Mouse (Mus musculus) MEL (cell line): ENCODE results near the gene Exosc1.
"Not testable (repeated sequence)": the region's sequence is repeated elsewhere in the genome, so short reads cannot be mapped to it uniquely, and the experiment has no call there.

Experiments used
- BHLHE40 ChIP-seq: IDR thresholded peaks from 2 replicates; pipeline ENCODE4 v1.6.1; 2012; ENCODE audit warnings: low read depth, mild to moderate bottlenecking, inconsistent platforms, low read length, improper control_type of control experiment, borderline replicate concordance
- CTCF ChIP-seq, 3 experiments: IDR thresholded peaks in 2 of 3; conservative IDR thresholded peaks in 1 of 3; 2 replicates each; pipeline ENCODE4 v1.5.1; 2011 to 2012; ENCODE audit warnings: low read length in 3 of 3, low read depth in 2 of 3, mild to moderate bottlenecking in 2 of 3, improper control_type of control experiment in 1 of 3, inconsistent platforms in 1 of 3, mixed read lengths in 1 of 3, moderate library complexity in 1 of 3; ENCODE audit not compliant: control insufficient read depth in 1 of 3, insufficient read depth in 1 of 3, poor library complexity in 1 of 3, severe bottlenecking in 1 of 3
- EP300 ChIP-seq, 2 experiments: IDR thresholded peaks; 2 replicates each; pipeline ENCODE4 v1.6.1; 2011; ENCODE audit warnings: improper control_type of control experiment in 2 of 2, low read length in 2 of 2, low read depth in 1 of 2, mild to moderate bottlenecking in 1 of 2
- KAT2A ChIP-seq: conservative IDR thresholded peaks from 2 replicates; pipeline ENCODE4 v1.6.1; 2012; ENCODE audit warnings: low read depth, low read length, improper control_type of control experiment, inconsistent platforms
- MEF2A ChIP-seq: IDR thresholded peaks from 2 replicates; pipeline ENCODE4 v1.6.1; 2014; ENCODE audit warnings: low read depth, mild to moderate bottlenecking, inconsistent platforms, low read length, improper control_type of control experiment; ENCODE audit not compliant: poor library complexity, insufficient replicate concordance, severe bottlenecking; ENCODE audit errors: extremely low read depth
- MXI1 ChIP-seq: IDR thresholded peaks from 2 replicates; pipeline ENCODE4 v1.6.1; 2011; ENCODE audit warnings: mild to moderate bottlenecking, low read depth, low read length, improper control_type of control experiment
- POLR2A ChIP-seq, 2 experiments: IDR thresholded peaks; 2 replicates each; pipeline ENCODE4 v1.6.1; 2011 to 2012; ENCODE audit warnings: low read length in 2 of 2, mild to moderate bottlenecking in 2 of 2, control low read depth in 1 of 2, improper control_type of control experiment in 1 of 2, low read depth in 1 of 2, moderate library complexity in 1 of 2; ENCODE audit not compliant: control insufficient read depth in 1 of 2, insufficient read depth in 1 of 2, poor library complexity in 1 of 2
- POLR2AphosphoS2 ChIP-seq: IDR thresholded peaks from 2 replicates; pipeline ENCODE4 v1.6.1; 2011; ENCODE audit warnings: low read length, improper control_type of control experiment
- ZNF384 ChIP-seq: IDR thresholded peaks from 2 replicates; pipeline ENCODE4 v1.6.1; 2012; ENCODE audit warnings: low read depth, mild to moderate bottlenecking, inconsistent platforms, low read length, improper control_type of control experiment

- TF ChIP-seq CTCF (IDR thresholded peaks at IDR 0.05 in 2 of 3, conservative IDR thresholded peaks at IDR 0.05 in 1 of 3; ENCODE audit: control insufficient read depth in 1 of 3, insufficient read depth in 1 of 3, low read depth in 2 of 3, low read length in 3 of 3, poor library complexity in 1 of 3, severe bottlenecking in 1 of 3) (peak; percentile 10 to 35 (median 20); a peak in 3 of 6 replicates), MXI1 (peak; percentile 56; the same call in 1 of the 2 replicates)
- not testable (repeated sequence) for TF ChIP-seq KAT2A; ZNF384; MEF2A; EP300 (IDR thresholded peaks at IDR 0.05; ENCODE audit: low read depth in 1 of 2, low read length in 2 of 2); POLR2A (IDR thresholded peaks at IDR 0.05; ENCODE audit: control insufficient read depth in 1 of 2, insufficient read depth in 1 of 2, low read depth in 1 of 2, low read length in 2 of 2, poor library complexity in 1 of 2); POLR2AphosphoS2; BHLHE40
Observed at GRCm38 (mm10) chr19:41914592-41914882, 18.7 kb downstream of the Exosc1 start.
